Mouse (Mus musculus) adipocyte (in vitro differentiated cells): Measurements from ENCODE around the gene Gpc4.
A peak's percentile ranks its signal among the peaks of the same experiment; 100 is the strongest.

Experiments used
- DNase-seq: peaks from one replicate; pipeline ENCODE4 v3.0.0-alpha.2; 2016; ENCODE audit warnings: low spot score

The Gpc4 gene

GRCm38 (mm10) chrX:52145563-52145962, 19.5 kb downstream of the Gpc4 start:
- no peak for DNase-seq

DNA sequence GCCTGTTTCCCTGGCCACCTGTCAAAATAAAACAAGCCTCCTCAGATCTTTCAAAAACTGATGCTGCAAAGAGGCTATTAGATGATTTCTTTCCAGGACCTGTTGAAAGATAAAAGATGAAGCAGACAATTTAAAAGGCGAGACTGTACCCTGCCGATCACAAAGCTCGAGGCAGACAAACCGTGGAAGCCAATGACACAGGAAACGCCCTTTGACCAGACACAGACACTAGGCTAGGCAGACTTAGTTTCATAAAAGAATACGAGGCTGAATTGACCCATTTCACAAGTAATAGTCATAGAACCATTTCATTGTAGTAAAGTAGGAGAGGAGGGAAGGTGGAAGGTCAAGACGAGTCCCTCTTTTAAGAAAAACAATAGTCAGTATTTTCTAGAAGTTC, 20.6 kb downstream of the Gpc4 start:
- no peak for DNase-seq

GRCm38 (mm10) chrX:52140316-52140715, 24.7 kb downstream of the Gpc4 start:
- DNase-seq: no peak

DNA sequence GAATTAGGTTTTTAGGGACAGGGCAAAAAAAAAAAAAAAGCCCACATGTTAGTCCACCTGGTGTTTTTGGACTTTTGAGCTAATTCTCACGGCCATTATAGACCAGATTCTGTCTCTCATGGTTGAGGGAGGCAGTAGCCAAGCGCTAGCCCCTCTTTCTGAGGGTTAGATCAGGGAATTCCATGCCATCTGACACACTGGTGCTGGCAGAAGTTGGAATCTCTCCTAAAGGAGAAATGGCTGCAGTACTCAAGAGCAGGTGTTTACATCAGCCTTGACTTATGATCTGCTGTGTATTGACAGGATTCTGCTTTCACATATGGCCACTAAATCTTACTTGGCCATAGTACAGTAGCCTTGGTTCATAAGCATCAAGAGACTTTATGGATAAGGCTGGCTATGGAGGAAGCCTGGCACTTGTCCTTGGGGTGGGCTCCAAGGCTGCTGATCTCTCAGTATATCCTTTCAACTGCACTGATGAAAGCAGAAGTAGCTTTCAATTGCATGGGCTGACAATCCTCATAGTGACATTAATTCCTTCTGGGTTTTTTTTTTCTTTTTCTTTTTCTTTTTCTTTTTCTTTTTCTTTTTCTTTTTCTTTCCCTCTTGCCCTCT, 26.5 kb downstream of the Gpc4 start:
- no peak for DNase-seq

- DNase-seq: no peak
Observed at GRCm38 (mm10) chrX:52138033-52138432, 27.0 kb downstream of the Gpc4 start.

DNA sequence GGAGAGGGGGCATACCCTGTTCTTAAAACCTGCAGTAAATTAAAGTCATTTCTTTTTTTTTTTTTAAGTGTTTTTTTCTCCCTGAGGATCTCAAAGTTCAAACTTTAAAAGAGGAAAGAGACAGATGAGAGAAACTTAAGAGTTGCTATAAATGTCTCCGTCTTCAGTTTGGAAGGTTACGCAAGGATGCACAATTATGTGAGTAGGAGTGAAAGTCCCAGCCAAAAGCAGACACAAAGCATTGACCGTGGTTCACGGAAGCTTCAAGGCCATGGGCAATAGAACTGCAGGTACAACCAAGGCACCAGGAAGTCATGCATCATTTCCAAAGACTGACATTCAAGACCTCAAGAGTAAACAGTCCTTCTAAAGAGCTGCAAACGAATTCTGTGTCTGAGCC, 28.5 kb downstream of the Gpc4 start:
- no peak for DNase-seq

GRCm38 (mm10) chrX:52129604-52130003, 35.4 kb downstream of the Gpc4 start:
- no peak for DNase-seq

- peak; percentile 3 for DNase-seq
Observed at GRCm38 (mm10) chrX:52128794-52129193, 36.3 kb downstream of the Gpc4 start.

DNA sequence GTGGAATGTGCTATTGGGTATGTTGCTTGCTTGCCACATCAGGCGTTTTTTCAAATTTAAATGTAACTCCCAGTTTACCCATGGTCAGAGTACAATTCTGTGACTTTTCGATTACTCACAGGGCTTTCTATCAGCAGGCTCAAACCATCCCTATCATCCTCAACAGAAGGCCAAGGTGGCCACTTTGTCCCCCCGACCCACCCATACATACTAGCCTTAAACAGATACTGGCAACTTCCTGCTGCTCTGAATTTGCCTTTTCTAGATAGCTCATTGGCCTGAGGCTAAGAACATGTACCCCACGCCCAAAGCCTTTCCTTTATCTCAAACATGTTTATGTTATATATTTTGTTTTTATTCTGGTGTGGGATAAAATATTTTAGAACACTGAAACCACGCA, 51.4 kb downstream of the Gpc4 start:
- DNase-seq: no peak

DNA sequence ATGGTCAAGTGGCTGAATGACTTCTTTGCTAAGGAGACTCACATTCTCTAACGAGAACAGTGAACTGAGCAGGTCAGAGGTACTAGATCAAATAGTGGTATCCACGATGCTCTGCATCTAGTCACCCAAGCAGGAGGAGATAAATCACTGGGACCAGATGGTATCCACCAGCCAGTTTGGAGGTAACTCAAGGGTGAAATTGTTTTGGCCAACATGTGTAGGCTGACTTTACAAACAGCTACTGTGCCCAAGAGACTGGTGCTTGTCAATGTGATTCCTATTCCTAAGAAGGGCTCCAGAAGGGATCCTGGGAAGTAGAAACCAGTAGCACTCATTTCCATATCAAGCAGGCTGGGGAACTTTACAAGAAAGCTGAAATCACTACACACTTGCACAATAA, 55.4 kb downstream of the Gpc4 start:
- no peak for DNase-seq

DNA sequence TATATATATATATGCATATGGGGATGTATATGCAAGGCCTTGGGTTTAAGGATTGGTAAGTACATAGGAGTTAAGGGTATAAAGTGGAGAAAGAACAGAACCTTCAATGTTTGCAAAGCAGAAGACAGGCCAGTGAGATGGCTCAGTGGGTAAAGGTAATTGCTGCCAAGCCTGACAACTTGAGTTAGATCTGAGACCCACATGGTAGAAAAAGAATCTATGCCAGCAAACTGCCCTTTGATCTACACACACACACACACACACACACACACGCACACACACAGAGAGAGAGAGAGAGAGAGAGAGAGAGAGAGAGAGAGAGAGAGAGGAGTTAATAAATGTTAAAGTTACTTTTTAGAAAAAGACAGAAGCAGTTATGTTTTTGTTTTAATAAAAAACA, 56.1 kb downstream of the Gpc4 start:
- DNase-seq: no peak

GRCm38 (mm10) chrX:52103771-52104170, 61.3 kb downstream of the Gpc4 start:
- no peak for DNase-seq

GRCm38 (mm10) chrX:52101940-52102339, 63.1 kb downstream of the Gpc4 start:
- no peak for DNase-seq

GRCm38 (mm10) chrX:52101445-52101844, 63.6 kb downstream of the Gpc4 start:
- no peak for DNase-seq

DNA sequence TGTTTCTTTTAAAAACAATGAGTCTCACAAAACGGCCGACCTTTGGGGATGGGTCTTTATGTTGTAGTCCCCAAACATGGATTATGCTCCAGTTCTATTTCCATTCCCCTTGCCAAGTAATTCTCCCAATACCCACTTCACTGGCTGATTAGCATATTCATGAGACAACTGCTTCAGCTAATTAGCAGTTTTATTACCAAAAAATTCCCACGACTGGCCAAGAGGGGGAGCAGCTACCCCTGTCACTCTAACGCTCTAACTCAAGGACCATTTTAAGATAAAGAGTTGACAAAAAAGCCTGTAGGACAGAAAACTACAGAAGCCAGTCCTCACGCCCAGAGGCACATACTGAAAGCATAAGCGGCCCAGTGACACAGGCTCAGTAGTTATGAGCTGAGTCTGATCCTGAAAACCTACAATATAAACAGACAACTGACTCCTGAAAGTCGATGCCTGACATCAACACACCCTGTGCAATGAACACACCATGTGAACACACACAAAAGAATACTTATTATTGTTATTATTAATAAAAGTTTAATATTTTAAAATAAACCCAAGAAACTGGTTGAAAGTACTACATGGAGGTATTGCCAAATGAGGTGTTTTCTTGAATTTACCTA, 77.2 kb downstream of the Gpc4 start:
- peak; percentile 12 for DNase-seq

DNA sequence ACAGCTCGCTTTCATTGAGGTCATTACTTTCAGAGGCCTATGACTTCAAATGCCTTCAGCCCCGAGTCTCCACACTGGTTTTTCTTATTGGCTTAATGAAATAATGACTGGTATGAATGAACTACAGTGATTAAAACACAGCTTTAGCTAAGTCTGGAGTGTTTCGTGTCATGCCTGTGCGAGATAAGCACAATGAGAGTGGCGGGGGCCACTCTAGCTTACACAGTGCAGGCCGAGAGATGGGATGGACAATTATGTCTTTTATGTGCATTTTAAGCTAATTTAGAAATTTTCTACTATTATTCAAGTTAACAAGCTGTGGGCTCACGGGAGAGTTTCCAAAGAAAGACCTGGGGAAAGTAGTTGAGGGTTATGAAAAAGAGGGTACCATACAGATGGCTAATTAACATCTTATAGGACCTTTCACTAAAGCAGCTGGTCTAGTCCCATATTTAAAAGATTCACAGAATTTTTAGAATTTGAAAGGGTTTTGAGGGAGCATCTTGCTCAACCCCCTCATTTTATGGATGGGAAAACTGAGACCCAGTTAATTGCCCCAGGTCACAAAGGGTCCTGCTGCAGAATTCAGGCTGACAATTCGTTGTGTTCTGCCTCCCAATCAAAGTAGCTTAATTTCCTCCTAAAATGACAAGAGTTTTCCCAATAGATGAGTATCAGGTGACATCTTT, 78.0 kb downstream of the Gpc4 start:
- DNase-seq: no peak

GRCm38 (mm10) chrX:52083557-52083956, 81.5 kb downstream of the Gpc4 start:
- no peak for DNase-seq

GRCm38 (mm10) chrX:52072410-52072809, 92.6 kb downstream of the Gpc4 start:
- DNase-seq: no peak

DNA sequence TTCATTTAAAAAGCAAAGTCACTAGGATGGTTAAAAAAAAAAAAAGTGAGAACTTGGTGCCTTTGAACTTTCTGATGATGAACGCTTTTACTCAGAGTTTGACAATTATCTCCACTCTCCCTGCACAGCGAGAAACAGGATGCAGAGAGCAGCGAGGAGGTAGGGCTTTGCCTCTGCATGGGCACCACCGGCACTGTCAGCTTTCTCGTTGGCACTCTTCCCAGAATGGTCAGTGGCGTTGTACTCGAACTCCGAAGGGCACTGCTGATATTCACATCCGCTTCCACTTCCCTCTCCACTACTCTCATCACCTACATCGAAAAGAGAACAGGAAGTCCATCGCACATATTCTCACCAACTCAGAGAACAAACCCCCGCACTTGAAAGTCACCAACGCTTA, 111.6 kb downstream of the Gpc4 start:
- DNase-seq: no peak

DNA sequence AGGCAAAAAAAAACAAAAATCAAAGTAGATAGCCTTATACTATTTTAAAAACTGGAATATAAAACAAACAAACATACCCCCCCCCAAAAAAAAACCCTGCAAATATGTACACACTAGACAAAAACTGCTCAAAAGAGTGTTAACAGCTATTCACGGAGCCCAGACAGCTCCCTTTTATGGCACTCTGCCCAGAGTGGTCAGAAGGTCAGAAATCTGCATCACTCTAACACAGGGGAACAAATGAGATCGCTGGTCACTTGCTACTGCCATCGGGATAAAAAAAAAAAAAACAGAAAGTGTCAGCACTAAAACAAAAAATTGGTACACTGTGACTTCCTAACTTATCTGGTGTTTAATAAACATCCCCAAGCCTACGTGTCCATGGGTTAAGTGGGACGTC, 113.0 kb downstream of the Gpc4 start:
- peak; percentile 42 for DNase-seq

DNA sequence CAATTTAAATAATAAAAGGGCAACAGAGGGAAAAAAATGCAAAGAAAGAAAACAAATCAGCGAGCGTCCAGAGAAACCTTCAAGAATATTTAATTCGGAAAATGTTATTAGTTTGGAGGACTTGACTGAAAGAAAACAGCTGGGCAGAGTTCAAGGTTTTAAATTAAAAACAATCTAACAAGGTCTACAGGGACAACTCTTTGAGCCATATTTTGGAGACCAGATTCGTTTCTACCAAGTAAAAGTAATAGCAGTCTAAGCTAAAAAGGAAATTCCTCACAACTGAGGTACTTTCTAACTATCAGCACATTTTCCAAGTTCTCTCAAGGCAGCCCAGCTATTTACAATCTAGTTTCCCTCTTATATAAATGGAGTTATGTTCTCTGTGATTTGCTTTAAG, 114.1 kb downstream of the Gpc4 start:
- DNase-seq: no peak

- DNase-seq: no peak
Observed at GRCm38 (mm10) chrX:52039875-52040274, 125.2 kb downstream of the Gpc4 start.

DNA sequence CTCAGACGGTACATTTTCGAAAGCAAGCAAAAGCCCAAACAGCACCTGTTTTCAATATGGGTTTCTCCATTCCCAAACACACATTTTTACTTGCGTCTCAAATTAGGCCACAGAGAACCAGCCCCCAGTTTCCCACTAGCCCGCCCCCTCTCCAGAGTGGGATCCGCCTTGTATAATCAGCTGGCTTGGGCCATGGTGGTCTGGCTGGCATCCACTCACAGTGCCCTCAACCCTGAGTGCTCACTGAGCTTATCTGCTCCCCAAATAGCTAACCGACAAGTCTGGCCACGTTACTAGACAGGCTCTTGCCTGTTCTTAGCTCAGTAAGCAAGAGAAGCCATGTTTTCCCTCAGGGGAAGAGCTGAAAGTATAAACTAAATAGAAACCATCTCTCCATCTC, 134.9 kb downstream of the Gpc4 start:
- no peak for DNase-seq

- DNase-seq: no peak
Observed at GRCm38 (mm10) chrX:52017660-52018059, 147.4 kb downstream of the Gpc4 start.
